Mouse (Mus musculus): ENCODE results near the gene Hist2h3c1.

The Hist2h3c1 gene

DNA sequence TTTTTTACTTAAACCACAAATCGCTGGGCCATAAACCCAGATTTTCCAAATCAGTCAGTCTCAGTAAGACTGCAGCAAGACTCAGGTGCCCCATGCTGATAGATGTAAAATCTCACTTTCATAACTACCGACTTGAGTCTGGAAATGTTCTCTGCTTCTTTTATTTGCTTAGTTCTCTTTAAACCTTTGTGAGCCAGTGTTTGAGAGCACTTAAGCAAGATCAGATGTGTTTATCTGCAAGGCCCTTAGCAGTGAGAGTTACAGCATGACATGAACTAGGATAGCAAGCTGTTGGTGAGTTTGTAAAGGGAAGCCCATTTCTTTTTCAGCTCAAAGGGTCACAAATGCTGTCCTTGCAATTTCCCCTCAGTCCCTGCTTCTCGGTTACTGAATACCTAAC lies 10.7 kb downstream of the Hist2h3c1 start:
- 90% methylated on average over 3 of the region's 3 CpGs for WGBS

- WGBS: 73% methylated on average over 5 of the region's 5 CpGs
Observed at GRCm38 (mm10) chr3:96260220-96260619, 13.7 kb downstream of the Hist2h3c1 start.

GRCm38 (mm10) chr3:96261623-96262022 lies 15.1 kb downstream of the Hist2h3c1 start:
- 40% methylated on average over 3 of the region's 3 CpGs for WGBS

- 1% methylated on average over 19 of the region's 19 CpGs for WGBS
Observed at GRCm38 (mm10) chr3:96262216-96262875, 15.9 kb downstream of the Hist2h3c1 start.

- WGBS: under 1% methylated on average over 40 of the region's 40 CpGs
Observed at GRCm38 (mm10) chr3:96262979-96263550, 16.6 kb downstream of the Hist2h3c1 start, which contains the start of gene Hist2h4. Hist2h4 (minus strand) TSS chr3:96263311.

GRCm38 (mm10) chr3:96263558-96264403 lies 17.3 kb downstream of the Hist2h3c1 start:
- WGBS: 2% methylated on average over 27 of the region's 27 CpGs

GRCm38 (mm10) chr3:96264404-96264949 lies 18.0 kb downstream of the Hist2h3c1 start:
- 75% methylated on average over 7 of the region's 7 CpGs for WGBS

- WGBS: 88% methylated on average over 8 of the region's 8 CpGs
Observed at GRCm38 (mm10) chr3:96266132-96266710, 19.7 kb downstream of the Hist2h3c1 start.

- WGBS: 72% methylated on average over 4 of the region's 4 CpGs
Observed at GRCm38 (mm10) chr3:96267541-96267940, 21.1 kb downstream of the Hist2h3c1 start.

DNA sequence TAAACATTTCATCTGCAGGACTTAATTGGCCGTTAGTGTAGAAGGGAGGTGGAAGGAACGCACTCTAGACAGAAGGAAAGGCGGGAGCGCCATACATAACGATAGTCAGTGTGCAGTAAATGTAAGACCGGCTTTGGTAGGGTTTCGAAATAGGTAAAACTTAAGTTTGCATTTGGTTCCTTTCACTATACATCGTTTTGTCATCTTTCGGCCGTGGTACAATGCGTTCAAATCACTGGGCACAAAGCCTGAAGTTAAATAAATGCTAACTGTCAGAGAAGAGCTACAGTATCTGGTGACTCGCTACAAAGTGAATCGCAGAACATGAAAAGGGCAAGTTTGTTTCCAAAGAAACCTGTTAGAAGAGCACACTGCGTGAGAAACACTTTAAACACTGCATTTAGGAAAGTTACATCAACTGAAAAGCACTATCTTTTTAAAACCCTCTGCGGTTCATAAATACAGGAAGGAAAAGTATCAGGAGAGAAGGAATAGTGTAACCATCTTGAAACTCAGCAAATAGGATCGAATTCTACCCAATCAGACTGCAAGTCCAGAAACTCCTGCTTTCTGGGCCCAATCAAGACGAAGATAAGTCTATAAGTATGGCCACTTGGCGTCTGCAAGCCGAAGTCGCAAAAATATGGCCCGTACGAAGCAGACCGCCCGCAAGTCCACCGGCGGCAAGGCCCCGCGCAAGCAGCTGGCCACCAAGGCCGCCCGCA lies 21.7 kb downstream of the Hist2h3c1 start, which contains the start of gene Hist2h3b:
TSS of gene Hist2h3b (plus strand) at position 604 of the 725 bp plus-strand sequence.
- WGBS: 6% methylated on average over 30 of the region's 30 CpGs

DNA sequence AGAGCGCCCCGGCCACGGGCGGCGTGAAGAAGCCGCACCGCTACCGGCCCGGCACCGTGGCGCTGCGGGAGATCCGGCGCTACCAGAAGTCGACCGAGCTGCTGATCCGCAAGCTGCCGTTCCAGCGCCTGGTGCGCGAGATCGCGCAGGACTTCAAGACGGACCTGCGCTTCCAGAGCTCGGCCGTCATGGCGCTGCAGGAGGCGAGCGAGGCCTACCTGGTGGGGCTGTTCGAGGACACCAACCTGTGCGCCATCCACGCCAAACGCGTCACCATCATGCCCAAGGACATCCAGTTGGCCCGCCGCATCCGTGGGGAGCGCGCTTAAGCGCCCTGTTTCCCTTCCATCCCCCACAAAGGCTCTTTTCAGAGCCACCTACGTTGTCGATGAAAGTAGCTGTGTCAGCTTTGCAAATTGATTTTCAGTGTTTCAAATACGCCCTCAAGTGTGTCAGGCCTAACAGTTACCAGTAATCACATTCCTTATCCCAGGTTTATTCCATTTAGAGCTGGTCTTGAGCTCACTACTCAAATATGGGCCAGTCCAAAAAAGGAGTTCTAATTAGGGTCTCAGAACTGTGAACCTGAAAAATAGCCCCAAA lies 22.4 kb downstream of the Hist2h3c1 start:
- 1% methylated on average over 15 of the region's 44 CpGs for WGBS

- WGBS: 1% methylated on average over 45 of the region's 45 CpGs
Observed at GRCm38 (mm10) chr3:96269511-96270474, 23.3 kb downstream of the Hist2h3c1 start, which contains the start of gene Hist2h2bb. Hist2h2bb (plus strand) TSS chr3:96269752.

- 93% methylated on average over 17 of the region's 17 CpGs for WGBS
Observed at GRCm38 (mm10) chr3:96273591-96274465, 27.3 kb downstream of the Hist2h3c1 start.

- 17% methylated on average over 8 of the region's 8 CpGs for WGBS
Observed at GRCm38 (mm10) chr3:96277428-96277799, 30.9 kb downstream of the Hist2h3c1 start.

DNA sequence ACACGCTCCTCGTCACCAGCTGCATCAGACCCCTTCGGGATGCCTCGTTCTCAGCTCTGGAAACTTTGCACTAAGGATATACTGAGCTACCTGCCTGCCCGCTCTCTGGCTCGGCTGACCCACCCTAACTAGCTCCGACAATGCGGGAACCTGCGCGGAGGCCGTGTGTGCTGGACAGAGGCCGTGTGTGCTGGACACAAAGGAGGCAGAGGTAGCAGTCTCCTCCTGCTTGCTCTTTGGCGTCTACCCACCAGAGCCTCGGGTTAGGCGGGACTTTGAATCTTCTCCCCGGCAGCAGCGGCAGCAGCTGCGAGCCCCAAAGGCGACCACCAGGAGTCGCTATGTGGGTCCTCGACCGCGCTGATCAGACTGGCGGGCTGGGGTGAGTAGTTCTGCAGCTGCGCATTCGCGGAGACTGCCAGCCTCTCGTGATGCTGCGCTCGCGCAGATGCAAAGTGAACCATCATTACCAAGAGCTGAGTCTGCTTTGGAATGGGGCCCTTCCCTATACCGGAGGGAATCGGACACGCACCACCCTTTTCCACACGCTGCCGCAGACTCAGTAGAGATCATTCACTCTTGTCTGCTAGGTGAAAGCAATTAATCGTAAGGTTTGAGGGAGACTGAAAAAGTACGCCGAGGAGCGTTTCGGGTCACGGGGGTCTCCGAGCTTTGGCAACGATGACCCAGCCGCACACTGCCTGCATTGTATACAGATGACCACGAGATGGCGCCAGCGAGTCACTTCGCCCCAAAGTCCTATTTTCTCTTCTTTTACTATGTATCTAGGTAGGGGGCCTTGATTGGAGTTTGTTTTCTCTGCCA lies 31.5 kb downstream of the Hist2h3c1 start:
- under 1% methylated on average over 49 of the region's 49 CpGs for WGBS

- WGBS: 61% methylated on average over 6 of the region's 6 CpGs
Observed at GRCm38 (mm10) chr3:96280660-96281059, 34.2 kb downstream of the Hist2h3c1 start.

DNA sequence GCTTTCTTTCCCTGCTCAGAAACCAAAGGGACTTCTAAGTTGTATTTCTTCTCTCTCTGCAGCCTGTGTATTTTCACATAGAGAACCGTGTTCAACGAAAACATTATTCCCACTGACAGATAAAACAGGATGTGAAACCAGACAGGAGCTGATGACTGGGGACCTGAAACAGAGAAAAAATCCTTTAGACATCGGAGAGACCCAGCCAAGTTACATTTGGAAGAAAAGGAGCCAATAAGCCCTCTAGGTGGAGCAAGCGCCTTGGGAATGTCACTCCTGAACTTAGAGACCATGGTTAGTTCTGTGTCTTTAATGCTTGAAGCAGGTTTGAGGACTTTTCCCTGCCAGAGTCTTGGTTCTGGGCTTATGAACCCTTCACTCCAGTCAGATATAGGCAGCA lies 38.0 kb downstream of the Hist2h3c1 start:
- WGBS: 12% methylated on average over 4 of the region's 4 CpGs

DNA sequence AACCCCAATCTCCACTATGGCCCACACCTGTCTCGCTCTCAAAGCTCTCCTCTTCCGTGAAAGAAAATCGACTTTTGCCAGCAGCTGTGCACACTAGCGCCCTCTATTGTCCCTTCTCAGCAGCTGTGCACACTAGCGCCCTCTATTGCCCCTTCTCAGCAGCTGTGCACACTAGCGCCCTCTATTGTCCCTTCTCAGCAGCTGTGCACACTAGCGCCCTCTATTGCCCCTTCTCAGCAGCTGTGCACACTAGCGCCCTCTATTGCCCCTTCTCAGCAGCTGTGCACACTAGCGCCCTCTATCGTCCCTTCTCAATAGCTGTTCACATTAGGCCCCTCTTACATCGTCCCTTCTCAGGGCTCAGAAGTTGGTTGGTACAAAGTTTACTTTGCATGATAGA lies 40.8 kb downstream of the Hist2h3c1 start:
- 90% methylated on average over 11 of the region's 11 CpGs for WGBS

All from cerebral cortex, adult 2 months (tissue).